Mouse (Mus musculus) frontal cortex, adult (tissue): ENCODE data around the gene Il27.

ENCODE experiments used
- ATAC-seq: cut with Nextera tagmentation; 2 replicates; pipeline ENCODE4 v1.9.2; 2017; ENCODE audit warnings: mild to moderate bottlenecking, moderate library complexity, mixed read lengths; ENCODE audit not compliant: low TSS enrichment

Gene Il27

DNA sequence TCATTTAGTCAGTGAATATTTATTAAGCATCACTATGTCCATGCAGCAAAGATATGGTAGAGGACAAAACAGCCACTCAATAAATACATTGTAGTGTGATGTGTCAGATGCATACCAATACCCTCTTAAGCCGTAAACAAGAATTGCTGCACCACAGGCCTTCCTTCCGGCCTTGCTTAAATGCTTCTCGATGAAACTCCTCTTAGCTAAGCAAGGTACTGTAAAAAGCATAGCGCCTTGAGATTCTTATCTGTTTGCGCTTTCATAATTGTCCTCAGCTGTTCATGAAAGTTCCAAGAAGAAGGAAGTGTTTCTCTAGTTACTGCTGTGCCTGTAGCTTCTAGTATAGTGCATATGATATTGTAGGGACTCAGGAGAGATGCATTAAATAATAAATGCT lies 11.9 kb upstream of the Il27 start:
- no peak for ATAC-seq

- no peak for ATAC-seq
Measured at GRCm38 (mm10) chr7:126602650-126603049, 7.9 kb upstream of the Il27 start.

GRCm38 (mm10) chr7:126601896-126602295 lies 7.2 kb upstream of the Il27 start:
- ATAC-seq = no peak

DNA sequence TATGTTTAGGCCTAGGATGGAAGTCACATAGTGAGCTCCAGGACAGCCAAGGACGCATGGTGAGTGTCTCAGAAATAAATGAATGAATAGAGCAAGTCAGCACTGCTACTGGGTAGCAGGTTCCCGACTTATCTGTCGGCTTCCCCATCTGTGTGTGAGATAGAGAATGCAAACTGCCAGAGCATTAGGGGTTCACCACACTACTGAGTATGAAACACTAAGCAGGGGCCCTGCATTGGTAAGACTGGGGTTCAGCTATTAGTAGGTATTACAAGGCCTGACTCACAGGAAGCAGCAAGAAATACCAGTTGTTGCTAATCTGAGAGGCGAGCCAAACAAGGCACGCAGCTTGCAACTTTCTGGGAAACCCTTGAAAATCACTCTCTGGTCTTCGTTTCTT lies 4.2 kb upstream of the Il27 start:
- ATAC-seq = no peak

- no peak for ATAC-seq
Measured at GRCm38 (mm10) chr7:126596414-126596813, 1.7 kb upstream of the Il27 start.

GRCm38 (mm10) chr7:126595890-126596289 lies 1.1 kb upstream of the Il27 start:
- ATAC-seq = no peak

DNA sequence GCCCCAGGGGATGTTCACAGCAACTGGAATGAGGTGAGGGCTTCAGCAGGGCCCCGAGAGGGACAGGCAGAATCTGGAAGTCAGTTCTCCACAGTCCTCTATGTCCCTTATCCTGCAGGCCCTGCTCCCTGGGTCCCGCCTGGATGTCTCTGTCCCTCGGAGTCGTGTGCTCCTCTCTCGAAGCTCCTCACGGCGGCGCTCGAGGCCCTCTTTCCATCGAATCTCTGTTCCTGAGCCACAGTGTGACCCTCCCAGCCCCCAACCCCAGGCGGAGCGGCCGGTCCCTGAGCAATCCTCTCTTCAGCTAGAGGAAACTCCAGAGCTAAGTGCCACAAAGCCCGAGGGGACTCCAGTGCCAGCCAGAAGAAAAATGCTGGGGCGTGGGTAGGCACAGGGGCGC lies 7.0 kb downstream of the Il27 start:
- peak; percentile 64 for ATAC-seq

DNA sequence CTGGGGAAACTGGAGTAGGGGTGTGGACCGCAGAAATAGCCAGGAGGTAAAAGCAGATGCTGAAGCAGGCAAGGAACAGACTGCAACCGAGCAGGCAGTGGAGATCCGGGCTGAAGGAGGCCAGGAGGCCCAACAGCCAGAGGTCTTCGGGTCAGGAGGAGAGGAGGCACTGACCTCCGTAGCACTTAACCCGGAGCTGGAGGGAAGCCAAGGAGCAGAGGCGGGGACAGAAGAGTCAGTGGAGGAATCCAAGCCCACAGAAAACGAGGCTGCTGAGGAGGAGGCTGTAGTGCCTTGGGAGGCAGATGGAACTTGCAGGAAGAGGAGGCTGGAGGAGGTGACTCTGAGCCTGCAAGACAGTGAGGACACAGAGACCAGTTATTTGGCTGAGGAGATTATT lies 7.9 kb downstream of the Il27 start:
- ATAC-seq = no peak

DNA sequence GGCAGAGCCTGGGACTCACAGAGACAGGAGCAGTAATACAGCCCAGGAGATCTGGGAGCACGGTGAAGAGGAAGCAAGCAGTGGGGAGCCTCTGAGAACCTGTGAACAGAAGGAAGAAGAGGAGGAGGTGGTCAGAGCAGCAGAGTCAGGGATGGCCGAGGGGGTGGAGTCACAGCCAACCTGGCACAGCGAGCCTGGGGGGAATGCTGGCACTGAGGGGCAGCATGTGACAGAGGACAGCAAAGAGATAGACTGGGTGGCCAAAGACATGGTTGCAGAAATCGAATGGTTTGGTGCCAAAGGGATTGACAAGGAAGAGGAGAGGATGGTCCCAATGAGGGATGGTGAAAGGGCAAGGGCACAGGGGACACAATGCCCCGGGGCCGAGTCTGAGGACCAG lies 9.0 kb downstream of the Il27 start, which contains the start of gene Cln3:
Gene Cln3, minus strand, starts transcription at position 101 of the 400 bp plus-strand sequence.
- ATAC-seq = no peak

DNA sequence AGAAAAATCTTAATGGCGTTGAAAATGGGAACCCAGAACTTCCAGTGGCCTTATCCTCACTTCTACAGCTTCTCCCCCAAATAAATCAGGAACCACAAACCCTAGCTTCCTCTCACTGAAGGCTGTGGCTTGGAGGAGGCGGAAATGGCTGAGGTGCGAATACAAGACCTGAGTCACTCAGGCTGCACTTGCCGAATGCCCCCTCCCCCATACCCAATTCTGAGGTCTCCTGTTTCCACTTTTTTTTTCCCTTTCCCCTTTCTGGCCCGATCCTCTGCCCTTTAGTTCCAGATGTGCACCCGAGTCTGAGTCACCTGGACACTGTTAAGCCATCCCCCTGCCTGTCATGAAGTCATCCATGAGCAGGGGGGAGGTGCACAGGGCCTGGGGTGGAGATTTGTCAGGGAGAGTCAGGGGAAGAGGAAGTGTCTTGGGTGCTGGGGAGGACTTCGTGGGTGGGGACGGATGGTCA lies 10.2 kb downstream of the Il27 start, which contains the start of gene Apobr:
Gene Apobr, plus strand, starts transcription at position 437 of the 472 bp plus-strand sequence.
- ATAC-seq = no peak

DNA sequence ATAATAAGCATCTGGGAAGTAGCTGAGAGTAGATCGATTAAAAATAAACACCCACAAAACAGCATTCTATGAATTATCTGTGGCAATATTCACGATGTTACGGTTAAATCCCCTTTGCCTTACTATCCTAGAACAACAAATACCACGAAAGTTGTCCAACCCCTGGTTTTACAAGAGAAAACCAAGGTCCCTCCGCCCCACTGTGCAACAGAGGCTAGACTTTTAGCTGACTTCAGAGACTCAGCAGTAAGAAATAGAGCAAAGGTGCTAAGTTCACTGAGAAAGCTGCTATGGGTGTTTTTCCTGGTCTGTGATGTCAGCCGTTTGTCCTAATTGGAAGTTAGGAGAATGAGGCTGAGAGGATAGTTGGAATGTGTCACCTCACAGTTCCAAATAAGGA lies 11.0 kb downstream of the Il27 start:
- ATAC-seq = no peak

GRCm38 (mm10) chr7:126583251-126583709 lies 11.5 kb downstream of the Il27 start:
- peak; percentile 56 for ATAC-seq

DNA sequence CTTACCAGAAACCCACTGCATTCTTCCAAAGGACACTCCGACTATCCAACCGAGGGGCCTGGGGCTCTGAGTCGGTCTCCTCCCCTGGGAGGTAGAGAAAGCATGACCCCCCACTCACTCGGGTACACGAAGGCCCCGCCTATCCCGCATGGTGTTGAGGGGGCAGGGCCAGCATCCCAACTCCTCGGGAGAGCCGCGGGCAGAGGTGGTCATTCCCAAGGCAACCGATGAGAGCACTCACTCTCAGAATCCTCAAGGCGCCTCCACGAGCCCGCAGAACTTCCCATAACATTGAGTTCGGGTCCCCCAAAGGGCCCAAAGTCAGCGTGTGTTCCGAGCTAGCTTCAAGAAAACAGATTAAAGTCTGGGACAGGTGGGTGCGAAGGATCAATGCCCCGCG lies 12.0 kb downstream of the Il27 start:
- 0 out of 2 replicates have a peak, but pooled peaks have one; percentile 14 for ATAC-seq

- ATAC-seq = no peak
Measured at GRCm38 (mm10) chr7:126581661-126582060, 13.1 kb downstream of the Il27 start.

GRCm38 (mm10) chr7:126579172-126579571 lies 15.6 kb downstream of the Il27 start:
- no peak for ATAC-seq

- no peak for ATAC-seq
Measured at GRCm38 (mm10) chr7:126576946-126577345, 17.8 kb downstream of the Il27 start.

GRCm38 (mm10) chr7:126566094-126566765 lies 28.5 kb downstream of the Il27 start, which contains the start of gene Eif3c:
Eif3c (minus strand) TSS chr7:126566411.
- ATAC-seq = peak; percentile 96

- ATAC-seq = peak; percentile 36; the same call in 1 of the 2 replicates
Measured at GRCm38 (mm10) chr7:126565693-126566092, 29.0 kb downstream of the Il27 start.

DNA sequence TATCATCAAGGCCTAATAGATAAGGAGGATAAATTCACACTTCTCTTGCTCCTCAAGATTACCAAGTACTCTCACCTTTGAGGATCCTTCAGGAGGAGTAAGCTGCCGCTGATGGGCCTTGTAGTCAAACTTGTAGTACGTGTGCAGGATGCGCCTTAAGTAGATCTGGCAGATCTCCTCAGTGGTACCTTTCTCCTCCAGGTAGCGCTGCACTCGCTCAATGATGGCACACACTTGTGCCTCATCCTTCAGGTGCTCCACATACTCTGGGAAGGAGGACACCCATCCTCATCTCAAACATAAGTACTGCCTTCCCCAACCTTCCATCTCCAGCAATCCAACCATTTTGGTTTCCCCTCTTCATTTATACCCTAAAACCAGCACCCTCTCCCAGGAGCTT lies 38.1 kb downstream of the Il27 start:
- ATAC-seq = no peak

- no peak for ATAC-seq
Measured at GRCm38 (mm10) chr7:126554796-126555195, 39.9 kb downstream of the Il27 start.

DNA sequence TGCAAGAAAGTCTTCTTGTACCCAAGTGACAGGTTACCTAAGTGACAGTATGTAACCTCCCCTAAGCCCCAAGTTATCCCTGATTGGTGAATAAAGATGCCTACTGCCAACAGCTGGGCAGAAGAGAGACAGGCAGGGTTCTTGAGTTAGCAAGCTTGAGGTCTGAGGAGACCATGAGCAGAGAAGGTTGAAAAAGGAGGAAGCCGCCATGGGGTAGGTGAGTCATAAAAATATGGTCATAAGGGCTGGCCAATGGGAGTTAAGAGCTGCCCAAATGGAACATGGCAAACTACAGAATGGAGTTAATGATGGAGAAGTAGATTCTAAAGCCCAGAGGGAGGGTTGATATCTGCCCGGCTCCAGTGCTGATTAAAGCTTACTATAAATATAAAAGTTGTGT lies 49.1 kb downstream of the Il27 start:
- ATAC-seq = no peak

DNA sequence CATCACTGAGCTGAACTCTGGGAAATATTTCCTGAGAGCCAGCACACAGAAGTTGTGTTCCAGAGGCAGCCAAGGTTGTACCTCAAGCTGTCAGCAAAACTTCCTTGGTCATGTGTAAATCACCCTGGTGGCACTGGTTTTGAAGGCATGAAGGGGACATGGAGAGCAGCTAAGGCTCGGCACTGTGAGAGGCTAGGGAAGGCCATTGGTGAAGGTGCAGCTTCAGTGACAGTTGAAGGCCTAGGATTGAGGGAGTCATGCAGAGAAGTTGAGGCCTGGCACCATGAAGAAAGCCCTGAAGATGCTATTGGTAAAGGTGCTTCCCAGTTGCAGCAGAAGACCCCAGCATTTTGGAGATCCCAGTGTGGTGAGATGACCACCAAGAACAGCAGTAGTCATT lies 53.1 kb downstream of the Il27 start:
- ATAC-seq = no peak
